Mouse (Mus musculus) CH12.LX (cell line): ENCODE measurements at regions not wholly inside any gene's neighbourhood (a gene's known extent, or its start where the extent isn't known, plus 50 kb on each side); places are given as distances from the start of the nearest gene placed in this dataset.
"Not testable (repeated sequence)": the region's sequence is repeated elsewhere in the genome, so short reads cannot be mapped to it uniquely, and the experiment has no call there.

ENCODE experiments used
- DNase-seq: peaks from one replicate; pipeline ENCODE4 v3.0.0-alpha.2; 2013; ENCODE audit errors: extremely low read depth
- H3K27ac ChIP-seq: 2 replicates; pipeline ENCODE4 v1.5.1; 2012; ENCODE audit warnings: low read depth, mild to moderate bottlenecking, control low read depth, moderate library complexity; ENCODE audit not compliant: insufficient read depth
- H3K27me3 ChIP-seq: replicated peaks from 2 replicates; pipeline ENCODE3; 2012; ENCODE audit warnings: inconsistent platforms
- H3K36me3 ChIP-seq, 2 experiments: replicated peaks in 1 of 2; 2 replicates each; pipeline versions ENCODE3 to v1.6.1; 2012; ENCODE audit warnings: inconsistent platforms in 1 of 2, low read length in 1 of 2, mild to moderate bottlenecking in 1 of 2, mixed read lengths in 1 of 2, moderate library complexity in 1 of 2; ENCODE audit not compliant: control insufficient read depth in 1 of 2, insufficient read depth in 1 of 2
- H3K4me1 ChIP-seq, 2 experiments: 2 replicates each; pipeline ENCODE4 v1.6.1; 2012; ENCODE audit warnings: inconsistent platforms in 1 of 2, moderate library complexity in 1 of 2; ENCODE audit not compliant: insufficient read depth in 2 of 2, control insufficient read depth in 1 of 2
- H3K4me2 ChIP-seq: 2 replicates; pipeline ENCODE4 v1.6.1; 2012; ENCODE audit warnings: low read depth, mild to moderate bottlenecking, control low read depth; ENCODE audit not compliant: poor library complexity, insufficient read depth, severe bottlenecking
- H3K4me3 ChIP-seq, 3 experiments: fragments of 150-350 bp in 1 of 3; sonication (generic) in 1 of 3; replicated peaks in 1 of 3; 2 replicates each; pipeline versions ENCODE3 to v1.5.1; 2011 to 2012; ENCODE audit warnings: low read depth in 2 of 3, low read length in 2 of 3, mild to moderate bottlenecking in 2 of 3, moderate library complexity in 2 of 3, control low read depth in 1 of 3, improper control_type of control experiment in 1 of 3, inconsistent platforms in 1 of 3, mixed read lengths in 1 of 3; ENCODE audit not compliant: poor library complexity in 1 of 3
- H3K79me2 ChIP-seq: replicated peaks from 2 replicates; pipeline ENCODE4 v1.6.1; 2012; ENCODE audit warnings: mild to moderate bottlenecking, moderate library complexity; ENCODE audit not compliant: control insufficient read depth, poor library complexity, insufficient read depth, severe bottlenecking; ENCODE audit errors: extremely low read depth
- H3K9ac ChIP-seq: 2 replicates; pipeline ENCODE4 v1.6.1; 2012; ENCODE audit warnings: low read depth, mild to moderate bottlenecking, control low read depth, moderate library complexity; ENCODE audit not compliant: insufficient read depth
- H3K9me3 ChIP-seq: replicated peaks from 2 replicates; pipeline ENCODE3; 2012; ENCODE audit warnings: low read length, inconsistent platforms, mixed read lengths
- BHLHE40 ChIP-seq: IDR thresholded peaks from 2 replicates; pipeline ENCODE4 v1.6.1; 2011; ENCODE audit warnings: mild to moderate bottlenecking, low read depth, low read length, improper control_type of control experiment
- CHD1 ChIP-seq: IDR thresholded peaks from 2 replicates; pipeline ENCODE4 v1.6.1; 2012; ENCODE audit warnings: low read depth, low read length, improper control_type of control experiment, inconsistent platforms
- CHD2 ChIP-seq: IDR thresholded peaks from 2 replicates; pipeline ENCODE4 v1.6.1; 2011; ENCODE audit warnings: low read length, improper control_type of control experiment
- HCFC1 ChIP-seq: IDR thresholded peaks from 2 replicates; pipeline ENCODE4 v1.6.1; 2012; ENCODE audit warnings: low read depth, mild to moderate bottlenecking, inconsistent platforms, low read length, improper control_type of control experiment
- IRF4 ChIP-seq: IDR thresholded peaks from 2 replicates; pipeline ENCODE4 v1.6.1; 2014; ENCODE audit warnings: low read depth, mild to moderate bottlenecking, inconsistent platforms, low read length, improper control_type of control experiment
- RCOR1 ChIP-seq: conservative IDR thresholded peaks from 2 replicates; pipeline ENCODE4 v1.6.1; 2012; ENCODE audit warnings: low read depth, mild to moderate bottlenecking, inconsistent platforms, low read length, improper control_type of control experiment
- TBP ChIP-seq: conservative IDR thresholded peaks from 2 replicates; pipeline ENCODE4 v1.6.1; 2011; ENCODE audit warnings: low read depth, low read length, improper control_type of control experiment
- USF2 ChIP-seq: conservative IDR thresholded peaks from 2 replicates; pipeline ENCODE4 v1.6.1; 2011; ENCODE audit warnings: low read depth, low read length, improper control_type of control experiment
- ZNF384 ChIP-seq: IDR thresholded peaks from 2 replicates; pipeline ENCODE4 v1.6.1; 2012; ENCODE audit warnings: low read depth, low read length, improper control_type of control experiment, inconsistent platforms
- dilution Hi-C: fragments of 300-500 bp; cut with MboI; formaldehyde crosslinking; loops from 2 replicates; pipeline ENCODE4 v1.14.3; 2020; ENCODE audit warnings: low sequenced_read_pairs; ENCODE audit not compliant: extremely low pct_unique_long_range_greater_than_20kb, extremely low pct_ligation_motif_present
- in situ Hi-C: fragments of 300-500 bp; cut with MboI; formaldehyde crosslinking; loops from 3 replicates; pipeline ENCODE4 v1.14.3; 2019; ENCODE audit warnings: low sequenced_read_pairs, low pct_ligation_motif_present, low pct_unique_long_range_greater_than_20kb, mixed read lengths

DNA sequence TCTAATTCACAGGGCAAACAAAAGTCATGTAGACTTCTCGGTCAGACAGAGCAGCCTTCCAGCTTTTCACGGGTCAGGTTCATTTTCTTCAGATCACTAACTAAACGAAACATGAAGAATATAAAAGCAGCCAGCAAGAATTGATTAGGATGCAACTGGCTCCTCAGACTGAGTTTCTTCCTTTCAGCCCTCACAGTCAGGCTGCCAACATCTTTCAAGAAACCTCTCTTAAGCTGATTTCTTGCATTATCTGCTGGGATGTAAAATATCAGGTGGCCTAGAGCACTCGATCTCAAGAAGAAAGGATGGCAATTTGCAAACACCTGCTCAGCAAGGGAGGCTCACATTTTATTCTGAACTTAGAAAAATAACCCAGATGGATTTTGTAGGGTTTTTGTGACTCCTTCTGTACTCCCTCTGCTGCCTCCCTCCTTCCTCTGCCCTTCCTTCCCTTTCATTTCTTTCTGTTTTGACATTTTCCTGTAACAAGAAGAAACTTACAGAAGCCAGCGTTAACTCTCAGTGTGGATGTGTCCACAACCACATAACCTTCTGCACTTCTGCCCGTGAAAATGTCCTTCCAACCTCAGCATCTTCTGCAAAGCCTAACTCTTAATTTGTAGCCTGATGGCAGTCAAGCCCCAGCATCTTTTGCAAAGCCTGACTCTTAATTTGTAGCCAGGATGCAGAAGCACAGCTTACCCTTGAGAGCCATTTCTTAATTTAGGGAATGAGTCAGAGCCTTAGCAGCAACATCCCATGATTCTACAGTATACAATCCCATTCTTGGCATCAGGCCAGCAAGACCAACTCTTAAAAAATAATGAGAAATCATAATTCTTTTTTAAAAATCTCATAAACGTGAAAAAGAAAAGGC is 82.7 kb upstream of the Map9 start:
- no peak overlapping the region for H3K4me2 ChIP-seq
- peaks cover 0 to 7% of the 10 kb centered on the region in 2 experiments; a peak in 1 of 4 replicates for H3K4me1 ChIP-seq
- no peaks in the 10 kb centered on the region for H3K79me2 ChIP-seq
- no peaks in the 10 kb centered on the region for H3K9me3 ChIP-seq
- no peaks in the 10 kb centered on the region for H3K36me3 ChIP-seq
- no peak overlapping the region for H3K4me3 ChIP-seq
- in situ Hi-C loops = no loop called here
- TF ChIP-seq CHD1 = no peak
- TF ChIP-seq HCFC1 = no peak
- H3K9ac ChIP-seq = no peak overlapping the region
- H3K27ac ChIP-seq = no peak overlapping the region
- DNase-seq = no peak
- dilution Hi-C loops = no loop called here
- no peaks in the 10 kb centered on the region for H3K27me3 ChIP-seq

DNA sequence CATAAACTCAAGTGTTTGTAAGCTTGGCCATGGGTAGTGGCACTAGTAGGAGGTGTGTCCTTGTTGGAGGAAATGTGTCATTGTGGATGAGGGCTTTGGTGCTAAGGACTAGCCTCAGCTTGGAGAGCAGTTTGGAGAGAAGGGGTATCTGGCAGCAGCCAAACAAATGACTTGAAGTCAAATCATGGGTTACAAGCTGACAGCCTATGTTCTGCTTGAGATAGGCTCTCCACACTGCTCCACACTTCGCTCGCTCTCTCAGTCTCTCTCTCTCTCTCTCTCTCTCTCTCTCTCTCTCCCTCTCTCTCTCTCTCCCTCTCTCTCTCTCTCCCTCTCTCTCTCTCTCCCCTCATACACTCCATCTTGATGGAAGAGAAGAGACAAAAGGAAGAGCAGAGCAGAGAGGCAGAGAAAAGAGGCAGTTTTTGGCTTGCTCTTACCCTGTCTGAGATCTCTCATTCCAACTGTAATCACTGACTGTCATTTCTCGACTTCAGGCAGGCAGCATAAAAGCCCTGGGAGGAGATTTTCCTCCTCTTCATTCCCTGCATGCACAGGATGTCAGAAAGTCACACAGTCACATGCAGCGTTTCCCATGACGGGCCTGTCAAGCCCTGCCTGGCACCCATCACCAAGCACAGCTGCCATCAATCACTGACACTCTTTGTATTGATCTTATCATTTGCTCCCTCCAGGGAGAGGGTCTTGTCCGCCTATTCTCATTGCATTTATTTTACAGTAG is 83.5 kb upstream of the Map9 start:
- no peak overlapping the region for H3K4me2 ChIP-seq
- TF ChIP-seq RCOR1 (no peak), BHLHE40 (no peak), USF2 (no peak), IRF4 (no peak), CHD2 (no peak), TBP (no peak), ZNF384 (no peak)
- TF ChIP-seq, all 38 proteins: peak for 0
- no peak overlapping the region for H3K4me3 ChIP-seq
- no peak overlapping the region for H3K27ac ChIP-seq
- no peak overlapping the region for H3K9ac ChIP-seq
- in situ Hi-C loops (no loop called here), dilution Hi-C loops (no loop called here)
- H3K4me1 ChIP-seq = peaks cover 0 to 7% of the 10 kb centered on the region in 2 experiments; a peak in 1 of 4 replicates
- no peaks in the 10 kb centered on the region for H3K36me3 ChIP-seq
- H3K79me2 ChIP-seq = no peaks in the 10 kb centered on the region
- H3K9me3 ChIP-seq = no peaks in the 10 kb centered on the region
- no peaks in the 10 kb centered on the region for H3K27me3 ChIP-seq
- no peak for DNase-seq

DNA sequence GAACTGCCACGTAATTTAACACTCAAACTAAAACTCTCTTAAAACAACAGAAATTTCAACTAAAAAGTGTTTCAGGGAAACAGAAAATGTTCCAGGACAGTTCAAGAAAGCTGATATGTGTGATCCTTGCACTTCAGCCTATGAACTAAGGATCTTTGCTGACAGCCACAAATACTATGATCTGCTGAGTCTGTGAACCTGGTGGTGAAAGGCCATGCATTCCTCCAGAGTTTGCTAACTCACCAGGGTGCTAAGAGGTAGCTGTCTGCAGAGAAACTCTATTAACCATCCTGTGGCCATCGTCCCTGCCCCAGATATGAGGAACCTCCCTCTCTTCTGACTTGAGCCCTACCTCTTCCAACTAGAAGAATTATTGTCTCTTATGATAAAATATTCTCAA is 84.3 kb upstream of the Map9 start:
- H3K36me3 ChIP-seq, H3K27me3 ChIP-seq, H3K79me2 ChIP-seq, DNase-seq, H3K9ac ChIP-seq, H3K27ac ChIP-seq, H3K9me3 ChIP-seq, H3K4me1 ChIP-seq, H3K4me2 ChIP-seq, in situ Hi-C loops, H3K4me3 ChIP-seq, dilution Hi-C loops: not testable (repeated sequence)
